Mouse (Mus musculus) embryonic fibroblast, embryonic 13.5 days (primary cell): ENCODE data around the gene Rbbp6.

ENCODE experiments used
- CTCF ChIP-seq: IDR thresholded peaks from 2 replicates; pipeline ENCODE4 v1.5.1; 2011; ENCODE audit warnings: mild to moderate bottlenecking, control low read depth, low read length, moderate library complexity, borderline replicate concordance; ENCODE audit not compliant: insufficient read depth
- POLR2A ChIP-seq: IDR thresholded peaks from 2 replicates; pipeline ENCODE4 v1.6.1; 2011; ENCODE audit warnings: low read depth, mild to moderate bottlenecking, control low read depth, low read length, moderate library complexity

GRCm38 (mm10) chr7:122940371-122941075, 25.0 kb upstream of the Rbbp6 start:
- TF ChIP-seq CTCF: no peak
- TF ChIP-seq POLR2A: no peak
